Mouse (Mus musculus): Measurements from ENCODE around the gene Foxl1. TPM values are rescaled to one million over a fixed set of nuclear protein-coding genes. Genes with fewer than 3 reads are reported as not detected.

Foxl1 gene
- total and polyA plus RNA-seq, 3 experiments, result 0.07 to 0.12 TPM; not detected in 1

DNA sequence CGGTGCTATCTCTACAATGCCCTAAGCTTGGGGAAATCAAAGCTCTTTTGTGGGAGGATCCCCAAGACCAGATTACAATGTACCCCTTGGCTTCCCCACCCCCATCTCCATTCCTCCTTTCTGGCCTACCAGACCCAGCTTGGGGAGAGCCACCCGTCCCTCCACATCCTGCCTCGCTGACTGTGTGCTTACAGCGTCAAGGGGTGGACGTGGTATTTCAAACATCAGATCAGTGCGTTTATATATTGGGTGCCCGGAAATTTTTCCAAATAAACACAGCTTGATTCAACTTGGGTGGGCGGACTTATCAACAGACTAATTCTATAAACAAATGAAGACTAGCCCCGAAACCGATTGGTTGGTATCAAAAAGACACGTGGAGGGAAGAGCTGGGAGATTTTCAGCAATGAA is 444 bp upstream of the Foxl1 start:
- H3K36me3 ChIP-seq (ENCODE audit: control insufficient read depth in 1 of 2, insufficient read depth in 2 of 2, low read length in 2 of 2), result no peaks in the 10 kb centered on the region
- no peaks in the 10 kb centered on the region; a peak in 1 of 4 replicates for H3K4me1 ChIP-seq (ENCODE audit: control insufficient read depth in 1 of 2, insufficient read depth in 2 of 2, low read length in 2 of 2)
- no peak overlapping the region for H3K9ac ChIP-seq (ENCODE audit: control insufficient read depth, low read depth, low read length, poor library complexity, severe bottlenecking)
- H3K9me3 ChIP-seq (replicated peaks; ENCODE audit: insufficient read depth, low read length), result no peaks in the 10 kb centered on the region
- DNase-seq (ENCODE audit: low read depth, low spot score), result no peak
- no peaks in the 10 kb centered on the region for H3K27me3 ChIP-seq (ENCODE audit: control insufficient read depth in 1 of 2, insufficient read depth in 2 of 2, low read length in 2 of 2)
- TF ChIP-seq E2F4 (IDR thresholded peaks at IDR 0.05; ENCODE audit: borderline replicate concordance, low read depth, low read length) (no peak), RAD21 (IDR thresholded peaks at IDR 0.05; ENCODE audit: low read depth, low read length) (no peak), EP300 (IDR thresholded peaks at IDR 0.05; ENCODE audit: low read depth in 1 of 2, low read length in 2 of 2) (no peak), ZNF384 (IDR thresholded peaks at IDR 0.05; ENCODE audit: low read depth, low read length) (no peak), ZKSCAN1 (IDR thresholded peaks at IDR 0.05; ENCODE audit: low read depth, low read length) (no peak), MAFK (IDR thresholded peaks at IDR 0.05; ENCODE audit: borderline replicate concordance, low read depth, low read length) (no peak), RCOR1 (IDR thresholded peaks at IDR 0.05; ENCODE audit: low read depth, low read length) (no peak), SMC3 (IDR thresholded peaks at IDR 0.05; ENCODE audit: low read depth, low read length) (no peak), CHD2 (IDR thresholded peaks at IDR 0.05; ENCODE audit: low read length) (no peak), USF1 (IDR thresholded peaks at IDR 0.05; ENCODE audit: low read depth, low read length) (no peak), MXI1 (IDR thresholded peaks at IDR 0.05; ENCODE audit: low read depth, low read length) (no peak), ZC3H11A (IDR thresholded peaks at IDR 0.05; ENCODE audit: low read depth, low read length) (no peak), POLR2AphosphoS5 (IDR thresholded peaks at IDR 0.05; ENCODE audit: borderline replicate concordance, low read depth, low read length) (no peak), NRF1 (IDR thresholded peaks at IDR 0.05; ENCODE audit: insufficient read depth, low read depth, low read length, poor library complexity, severe bottlenecking) (no peak), BHLHE40 (IDR thresholded peaks at IDR 0.05; ENCODE audit: borderline replicate concordance, low read depth, low read length) (no peak), ZMIZ1 (IDR thresholded peaks at IDR 0.05; ENCODE audit: low read depth, low read length) (no peak)
- no peak overlapping the region for H3K27ac ChIP-seq (ENCODE audit: control insufficient read depth, low read depth, low read length)
- H3K79me2 ChIP-seq (ENCODE audit: control insufficient read depth, insufficient read depth, low read length, poor library complexity), result peaks cover 4% of the 10 kb centered on the region
- no peak overlapping the region for H3K4me3 ChIP-seq (ENCODE audit: control insufficient read depth in 1 of 2, insufficient read depth in 1 of 2, low read depth in 2 of 2, low read length in 2 of 2)

DNA sequence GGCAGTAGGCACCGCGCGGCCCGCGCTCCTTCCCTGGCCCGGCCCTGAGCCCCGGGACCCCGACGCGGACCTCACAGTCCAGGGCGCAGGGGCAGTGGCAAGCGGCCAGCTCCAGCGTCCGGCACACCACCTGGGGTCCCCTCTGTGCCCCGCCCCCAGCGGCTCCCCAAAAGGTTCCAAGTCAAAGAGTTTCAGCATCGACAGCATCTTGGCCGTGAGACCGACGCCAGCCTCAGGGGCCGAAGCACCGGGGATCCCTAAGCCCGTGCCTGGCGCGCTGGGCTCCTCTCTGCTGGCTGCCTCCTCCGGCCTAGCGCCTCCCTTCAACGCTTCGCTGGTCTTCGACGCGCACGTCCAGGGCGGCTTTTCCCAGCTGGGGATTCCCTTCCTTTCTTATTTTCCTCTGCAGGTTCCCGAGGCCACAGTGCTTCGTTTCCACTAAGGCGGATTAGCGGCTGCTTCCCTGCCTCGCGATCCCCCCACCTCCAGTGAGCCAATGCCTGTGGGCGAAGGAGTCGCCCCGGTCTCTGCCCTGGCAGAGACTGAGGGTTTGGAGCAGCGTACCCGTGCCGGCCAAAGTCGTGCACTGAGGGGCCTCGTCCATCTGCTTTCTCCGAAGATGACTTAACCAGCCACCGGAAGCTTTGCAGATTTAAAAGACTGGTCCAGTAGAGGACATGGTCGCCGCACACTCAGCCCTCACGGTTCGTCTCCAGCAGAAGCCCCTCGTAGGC is 958 bp downstream of the Foxl1 start:
- H3K4me3 ChIP-seq (ENCODE audit: control insufficient read depth in 1 of 2, insufficient read depth in 1 of 2, low read depth in 2 of 2, low read length in 2 of 2), result no peak overlapping the region
- DNase-seq (ENCODE audit: low read depth, low spot score), result no peak
- H3K27me3 ChIP-seq (ENCODE audit: control insufficient read depth in 1 of 2, insufficient read depth in 2 of 2, low read length in 2 of 2), result no peaks in the 10 kb centered on the region
- H3K79me2 ChIP-seq (ENCODE audit: control insufficient read depth, insufficient read depth, low read length, poor library complexity), result no peaks in the 10 kb centered on the region; the same call in 1 of the 2 replicates
- H3K36me3 ChIP-seq (ENCODE audit: control insufficient read depth in 1 of 2, insufficient read depth in 2 of 2, low read length in 2 of 2), result no peaks in the 10 kb centered on the region
- no peaks in the 10 kb centered on the region; a peak in 1 of 4 replicates for H3K4me1 ChIP-seq (ENCODE audit: control insufficient read depth in 1 of 2, insufficient read depth in 2 of 2, low read length in 2 of 2)
- no peak overlapping the region for H3K9ac ChIP-seq (ENCODE audit: control insufficient read depth, low read depth, low read length, poor library complexity, severe bottlenecking)
- H3K27ac ChIP-seq (ENCODE audit: control insufficient read depth, low read depth, low read length), result no peak overlapping the region
- H3K9me3 ChIP-seq (replicated peaks; ENCODE audit: insufficient read depth, low read length), result no peaks in the 10 kb centered on the region
- TF ChIP-seq TCF12 (IDR thresholded peaks at IDR 0.05; ENCODE audit: low read depth, low read length) (no peak), CTCF (IDR thresholded peaks at IDR 0.05 in 2 of 3, conservative IDR thresholded peaks at IDR 0.05 in 1 of 3; ENCODE audit: control insufficient read depth in 1 of 3, insufficient read depth in 1 of 3, low read depth in 2 of 3, low read length in 3 of 3, poor library complexity in 1 of 3, severe bottlenecking in 1 of 3) (no peak), CHD2 (IDR thresholded peaks at IDR 0.05; ENCODE audit: low read length) (no peak), HCFC1 (IDR thresholded peaks at IDR 0.05; ENCODE audit: low read depth, low read length) (no peak), MYB (IDR thresholded peaks at IDR 0.05; ENCODE audit: low read depth, low read length) (no peak), SIN3A (IDR thresholded peaks at IDR 0.05; ENCODE audit: low read length) (no peak), TAL1 (IDR thresholded peaks at IDR 0.05; ENCODE audit: low read length) (no peak), KAT2A (conservative IDR thresholded peaks at IDR 0.05; ENCODE audit: low read depth, low read length) (no peak), GATA1 (IDR thresholded peaks at IDR 0.05; ENCODE audit: low read depth, low read length) (no peak), TBP (IDR thresholded peaks at IDR 0.05; ENCODE audit: low read depth, low read length) (no peak), ZNF384 (IDR thresholded peaks at IDR 0.05; ENCODE audit: low read depth, low read length) (no peak), POLR2A (IDR thresholded peaks at IDR 0.05; ENCODE audit: control insufficient read depth in 1 of 2, insufficient read depth in 1 of 2, low read depth in 1 of 2, low read length in 2 of 2, poor library complexity in 1 of 2) (no peak), GABPA (IDR thresholded peaks at IDR 0.05; ENCODE audit: low read depth, low read length) (no peak), MAX (IDR thresholded peaks at IDR 0.05; ENCODE audit: low read length) (no peak), MEF2A (IDR thresholded peaks at IDR 0.05; ENCODE audit: extremely low read depth, insufficient replicate concordance, low read depth, low read length, poor library complexity, severe bottlenecking) (no peak), E2F4 (IDR thresholded peaks at IDR 0.05; ENCODE audit: borderline replicate concordance, low read depth, low read length) (no peak), USF2 (IDR thresholded peaks at IDR 0.05; ENCODE audit: borderline replicate concordance in 1 of 2, insufficient read depth in 1 of 2, low read depth in 1 of 2, low read length in 2 of 2) (no peak), RAD21 (IDR thresholded peaks at IDR 0.05; ENCODE audit: low read depth, low read length) (no peak), ETS1 (IDR thresholded peaks at IDR 0.05; ENCODE audit: low read depth, low read length) (no peak)

Data from MEL (cell line).